Mouse (Mus musculus): ENCODE measurements around the gene Dlec1. TPM values are rescaled to one million over a fixed set of nuclear protein-coding genes. Genes with fewer than 3 reads are reported as not detected.

Gene Dlec1
- polyA plus RNA-seq, 1 experiment: 0.07 TPM

- no peak for TF ChIP-seq SRF (IDR thresholded peaks at IDR 0.05; ENCODE audit: control insufficient read depth, insufficient read length, low read depth)
- no peak for TF ChIP-seq MYOD1 (IDR thresholded peaks at IDR 0.05; ENCODE audit: control insufficient read depth in 1 of 3, insufficient read length in 2 of 3, low read depth in 2 of 3)
- no peak for TF ChIP-seq MAX (IDR thresholded peaks at IDR 0.05; ENCODE audit: low read depth)
- no peak for TF ChIP-seq E2F4 (IDR thresholded peaks at IDR 0.05; ENCODE audit: insufficient read depth)
- TF ChIP-seq TCF12 (IDR thresholded peaks at IDR 0.05; ENCODE audit: insufficient read depth, poor library complexity, severe bottlenecking): no peak
- no peak for TF ChIP-seq MYOG (IDR thresholded peaks at IDR 0.05; ENCODE audit: control insufficient read depth in 1 of 3, insufficient read depth in 1 of 3, insufficient read length in 2 of 3, low read depth in 2 of 3)
- no peak for TF ChIP-seq TCF3 (IDR thresholded peaks at IDR 0.05; ENCODE audit: insufficient read length, low read depth)
- TF ChIP-seq POLR2A (IDR thresholded peaks at IDR 0.05; ENCODE audit: insufficient read length, low read depth): no peak
These were observed 65.3 kb downstream of the Dlec1 start for GRCm38 (mm10) chr9:119167608-119168007.

GRCm38 (mm10) chr9:119179292-119179691 lies 77.0 kb downstream of the Dlec1 start:
- H3K27me3 ChIP-seq (ENCODE audit: control insufficient read depth, insufficient read depth, insufficient read length): peaks cover 64% of the 10 kb centered on the region
- H3K79me2 ChIP-seq (ENCODE audit: control insufficient read depth, insufficient read depth): no peaks in the 10 kb centered on the region
- no peak overlapping the region for H3K4me2 ChIP-seq (ENCODE audit: low read depth)
- TF ChIP-seq TCF3 (IDR thresholded peaks at IDR 0.05; ENCODE audit: insufficient read length, low read depth) (no peak), SRF (IDR thresholded peaks at IDR 0.05; ENCODE audit: control insufficient read depth, insufficient read length, low read depth) (no peak), MYOG (IDR thresholded peaks at IDR 0.05; ENCODE audit: control insufficient read depth in 1 of 3, insufficient read depth in 1 of 3, insufficient read length in 2 of 3, low read depth in 2 of 3) (no peak), POLR2A (IDR thresholded peaks at IDR 0.05; ENCODE audit: insufficient read length, low read depth) (no peak), TCF12 (IDR thresholded peaks at IDR 0.05; ENCODE audit: insufficient read depth, poor library complexity, severe bottlenecking) (no peak), POLR2AphosphoS2 (IDR thresholded peaks at IDR 0.05; ENCODE audit: insufficient read length, low read depth) (no peak), USF1 (IDR thresholded peaks at IDR 0.05; ENCODE audit: low read depth) (no peak), E2F4 (IDR thresholded peaks at IDR 0.05; ENCODE audit: insufficient read depth) (no peak)
- H3ac ChIP-seq (ENCODE audit: control insufficient read depth, insufficient read length): no peak overlapping the region
- no peak overlapping the region for H3K4me3 ChIP-seq
- no peaks in the 10 kb centered on the region for H3K36me3 ChIP-seq (ENCODE audit: control insufficient read depth, insufficient read depth)

More at GRCm38 (mm10) chr9:119167608-119168007, 65.3 kb downstream of the Dlec1 start:
- peaks cover 40% of the 10 kb centered on the region for H3K27me3 ChIP-seq (ENCODE audit: control insufficient read depth, insufficient read depth, insufficient read length)
- no peak overlapping the region for H3K4me3 ChIP-seq
- no peak overlapping the region for H3ac ChIP-seq (ENCODE audit: control insufficient read depth, insufficient read length)
- no peaks in the 10 kb centered on the region for H3K79me2 ChIP-seq (ENCODE audit: control insufficient read depth, insufficient read depth)
- H3K4me2 ChIP-seq (ENCODE audit: low read depth): no peak overlapping the region
- H3K36me3 ChIP-seq (ENCODE audit: control insufficient read depth, insufficient read depth): no peaks in the 10 kb centered on the region

- Histone ChIP-seq H3K79me2 (ENCODE audit: control insufficient read depth, insufficient read depth) (no peaks in the 10 kb centered on the region), H3ac (ENCODE audit: control insufficient read depth, insufficient read length) (no peak overlapping the region), H3K27me3 (ENCODE audit: control insufficient read depth, insufficient read depth, insufficient read length) (peaks cover 50% of the 10 kb centered on the region), H3K36me3 (ENCODE audit: control insufficient read depth, insufficient read depth) (no peaks in the 10 kb centered on the region), H3K4me3 (no peak overlapping the region), H3K4me2 (ENCODE audit: low read depth) (no peak overlapping the region)
- TF ChIP-seq MYOD1 (IDR thresholded peaks at IDR 0.05; ENCODE audit: control insufficient read depth in 1 of 3, insufficient read length in 2 of 3, low read depth in 2 of 3) (no peak), USF1 (IDR thresholded peaks at IDR 0.05; ENCODE audit: low read depth) (no peak), MYOG (IDR thresholded peaks at IDR 0.05; ENCODE audit: control insufficient read depth in 1 of 3, insufficient read depth in 1 of 3, insufficient read length in 2 of 3, low read depth in 2 of 3) (no peak), MAX (IDR thresholded peaks at IDR 0.05; ENCODE audit: low read depth) (no peak)
These were observed 79.0 kb downstream of the Dlec1 start for GRCm38 (mm10) chr9:119181241-119181728.

- Histone ChIP-seq H3K27me3 (ENCODE audit: control insufficient read depth, insufficient read depth, insufficient read length) (no peaks in the 10 kb centered on the region), H3K4me3 (no peak overlapping the region), H3K36me3 (ENCODE audit: control insufficient read depth, insufficient read depth) (no peaks in the 10 kb centered on the region), H3ac (ENCODE audit: control insufficient read depth, insufficient read length) (no peak overlapping the region), H3K4me2 (ENCODE audit: low read depth) (no peak overlapping the region), H3K79me2 (ENCODE audit: control insufficient read depth, insufficient read depth) (no peaks in the 10 kb centered on the region)
- TF ChIP-seq CEBPB (IDR thresholded peaks at IDR 0.05; ENCODE audit: insufficient read depth, poor library complexity, severe bottlenecking) (no peak), REST (IDR thresholded peaks at IDR 0.05; ENCODE audit: insufficient read depth, insufficient read length) (no peak), TCF3 (IDR thresholded peaks at IDR 0.05; ENCODE audit: insufficient read length, low read depth) (no peak), USF1 (IDR thresholded peaks at IDR 0.05; ENCODE audit: low read depth) (no peak), MYOD1 (IDR thresholded peaks at IDR 0.05; ENCODE audit: control insufficient read depth in 1 of 3, insufficient read length in 2 of 3, low read depth in 2 of 3) (no peak), E2F4 (IDR thresholded peaks at IDR 0.05; ENCODE audit: insufficient read depth) (no peak)
These were observed 90.1 kb downstream of the Dlec1 start for GRCm38 (mm10) chr9:119192202-119192990.

Other genes starting within 250 kb of the Dlec1 start
- 4.9 TPM for gene Ctdspl, start 176.0 kb upstream of the Dlec1 start, polyA plus RNA-seq (2012; fragmentation: generic; extraction: Trizol)
- gene Vill, start 49.7 kb upstream of the Dlec1 start, polyA plus RNA-seq (2012; fragmentation: generic; extraction: Trizol): 1.4 TPM
- 9.9 TPM for gene Plcd1, start 9.0 kb upstream of the Dlec1 start, polyA plus RNA-seq (2012; fragmentation: generic; extraction: Trizol)
- gene Acaa1b, start 54.6 kb downstream of the Dlec1 start, polyA plus RNA-seq (2012; fragmentation: generic; extraction: Trizol): 1.7 TPM
- gene Gm47289, start 56.7 kb downstream of the Dlec1 start, polyA plus RNA-seq (2012; fragmentation: generic; extraction: Trizol): not detected
- not detected for gene Slc22a13, start 106.6 kb downstream of the Dlec1 start, polyA plus RNA-seq (2012; fragmentation: generic; extraction: Trizol)
- 13.5 TPM for gene Oxsr1, start 219.9 kb downstream of the Dlec1 start, polyA plus RNA-seq (2012; fragmentation: generic; extraction: Trizol)
- 61.7 TPM for gene Acaa1a, start 237.2 kb downstream of the Dlec1 start, polyA plus RNA-seq (2012; fragmentation: generic; extraction: Trizol)
- 16.0 TPM for gene Myd88, start 238.9 kb downstream of the Dlec1 start, polyA plus RNA-seq (2012; fragmentation: generic; extraction: Trizol)